Mouse (Mus musculus) ES-E14 (cell line): ENCODE results near the gene Myh3. TPM values are rescaled to one million over a fixed set of nuclear protein-coding genes. Genes with fewer than 3 reads are reported as not detected.

Experiments
- DNase-seq: peaks from one replicate; pipeline ENCODE4 v3.0.0-alpha.2; 2013; ENCODE audit warnings: low read depth, low spot score
- H3K27ac ChIP-seq: 2 replicates; pipeline ENCODE4 v1.5.1; 2012; ENCODE audit warnings: low read depth, mild to moderate bottlenecking, low read length, moderate library complexity, mixed read lengths; ENCODE audit not compliant: poor library complexity, insufficient read depth, severe bottlenecking
- H3K36me3 ChIP-seq: 2 replicates; pipeline ENCODE4 v1.6.1; 2012; ENCODE audit warnings: mild to moderate bottlenecking, low read length, moderate library complexity, mixed read lengths; ENCODE audit not compliant: control insufficient read depth, poor library complexity, insufficient read depth, severe bottlenecking
- H3K4me1 ChIP-seq, 2 experiments: fragments of 150-350 bp in 1 of 2; sonication (generic) in 1 of 2; 2 replicates each; pipeline ENCODE4 v1.6.1; 2012; ENCODE audit warnings: low read length in 2 of 2, mild to moderate bottlenecking in 1 of 2, mixed read lengths in 1 of 2; ENCODE audit not compliant: control insufficient read depth in 2 of 2, insufficient read depth in 2 of 2, poor library complexity in 1 of 2
- H3K4me3 ChIP-seq, 2 experiments: fragments of 150-350 bp in 1 of 2; sonication (generic) in 1 of 2; 2 replicates each; pipeline ENCODE4 v1.5.1; 2012; ENCODE audit warnings: low read length in 2 of 2, low read depth in 1 of 2, mild to moderate bottlenecking in 1 of 2, mixed read lengths in 1 of 2; ENCODE audit not compliant: insufficient read depth in 1 of 2, poor library complexity in 1 of 2, severe bottlenecking in 1 of 2
- H3K9ac ChIP-seq: 2 replicates; pipeline ENCODE4 v1.6.1; 2012; ENCODE audit warnings: low read depth, mild to moderate bottlenecking, low read length, mixed read lengths; ENCODE audit not compliant: poor library complexity, insufficient read depth, severe bottlenecking
- H3K9me3 ChIP-seq: fragments of 150-350 bp; sonication (generic); 2 replicates; pipeline ENCODE4 v1.6.1; 2012; ENCODE audit warnings: low read depth, mild to moderate bottlenecking, low read length; ENCODE audit not compliant: control insufficient read depth, insufficient read depth
- CHD2 ChIP-seq: IDR thresholded peaks from 2 replicates; pipeline ENCODE4 v1.6.1; 2014; ENCODE audit warnings: mild to moderate bottlenecking, low read depth, low read length, inconsistent platforms
- HCFC1 ChIP-seq: IDR thresholded peaks from 2 replicates; pipeline ENCODE4 v1.6.1; 2012; ENCODE audit warnings: low read length, inconsistent platforms, borderline replicate concordance; ENCODE audit not compliant: insufficient read depth
- MAFK ChIP-seq: IDR thresholded peaks from 2 replicates; pipeline ENCODE4 v1.6.1; 2014; ENCODE audit warnings: mild to moderate bottlenecking, low read depth, low read length, inconsistent platforms; ENCODE audit not compliant: insufficient read depth
- ZC3H11A ChIP-seq: IDR thresholded peaks from 2 replicates; pipeline ENCODE4 v1.6.1; 2012; ENCODE audit warnings: low read depth, mild to moderate bottlenecking, inconsistent platforms, low read length, borderline replicate concordance
- ZNF384 ChIP-seq: IDR thresholded peaks from 2 replicates; pipeline ENCODE4 v1.6.1; 2012; ENCODE audit warnings: low read depth, low read length, inconsistent platforms
- in situ Hi-C, 2 experiments: fragments of 600-800 bp; cut with MboI; formaldehyde crosslinking; loops; one replicate each; pipeline ENCODE4 v1.15.1; 2025; ENCODE audit warnings: low sequenced_read_pairs in 2 of 2, inconsistent platforms in 1 of 2; ENCODE audit not compliant: unreplicated experiment in 2 of 2
- total RNA-seq: library from RNA; depleted of rRNA; stranded (reverse); fragments of 300-350 nt; gene quantifications from 2 replicates; pipeline ENCODE4 v1.2.3, GENCODE M21; 2012

Gene Myh3
- total RNA-seq, 1 experiment, result 1.3 TPM

- in situ Hi-C loops, result no loop called here
- Histone ChIP-seq H3K4me1 (0 out of 4 replicates have a peak, but pooled peaks cover 0 to 2% of the 10 kb centered on the region in 2 experiments), H3K9me3 (no peaks in the 10 kb centered on the region), H3K9ac (no peak overlapping the region), H3K36me3 (peaks cover 30% of the 10 kb centered on the region), H3K4me3 (no peak overlapping the region), H3K27ac (no peak overlapping the region)
- no peak for DNase-seq
- no peak for TF ChIP-seq ZC3H11A
- TF ChIP-seq HCFC1, result no peak
- TF ChIP-seq ZNF384, result no peak
- no peak for TF ChIP-seq CHD2
- no peak for TF ChIP-seq MAFK
These were observed 15.4 kb upstream of the Myh3 start for GRCm38 (mm10) chr11:67062726-67063125.

- Histone ChIP-seq H3K4me1 (no peaks in the 10 kb centered on the region), H3K36me3 (peaks cover 11% of the 10 kb centered on the region), H3K9ac (no peak overlapping the region), H3K27ac (no peak overlapping the region), H3K9me3 (no peaks in the 10 kb centered on the region), H3K4me3 (no peak overlapping the region)
- TF ChIP-seq HCFC1 (no peak), ZNF384 (no peak), ZC3H11A (no peak), CHD2 (no peak), MAFK (no peak)
- in situ Hi-C loops, result no loop called here
- no peak for DNase-seq
These were observed 10.4 kb upstream of the Myh3 start for GRCm38 (mm10) chr11:67067741-67068140.

DNA sequence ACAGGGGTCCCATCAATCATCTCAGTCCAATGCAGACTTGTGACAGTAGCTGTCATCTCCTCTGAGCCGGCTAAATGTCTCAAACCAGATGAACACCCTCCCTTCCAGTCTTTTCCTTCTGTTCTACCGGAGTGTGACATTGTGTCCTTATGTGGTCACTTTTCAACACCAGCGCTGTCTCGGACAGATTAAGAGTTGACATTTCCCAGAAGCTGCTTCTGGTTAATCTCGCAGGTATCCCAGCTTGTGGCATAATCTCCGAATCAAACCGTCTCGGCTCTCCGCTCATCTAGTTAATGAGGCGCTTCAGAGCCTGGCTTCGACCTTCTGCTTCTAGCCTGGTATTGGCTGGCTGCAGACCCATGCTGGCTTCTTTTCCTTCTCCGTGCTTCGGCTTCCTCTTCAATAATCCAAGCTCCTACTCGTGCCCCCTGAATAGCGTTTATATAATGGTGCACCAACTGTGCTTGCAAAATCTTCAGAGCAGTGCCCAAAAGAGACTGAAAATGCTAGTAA lies 5.4 kb upstream of the Myh3 start:
- DNase-seq, result no peak
- Histone ChIP-seq H3K36me3 (no peaks in the 10 kb centered on the region), H3K9ac (no peak overlapping the region), H3K9me3 (no peaks in the 10 kb centered on the region), H3K4me3 (no peak overlapping the region), H3K4me1 (peaks cover 0 to 3% of the 10 kb centered on the region in 2 experiments; a peak in 1 of 4 replicates), H3K27ac (no peak overlapping the region)
- in situ Hi-C loops, result no loop called here
- TF ChIP-seq ZC3H11A (no peak), HCFC1 (no peak), MAFK (no peak), CHD2 (no peak), ZNF384 (no peak)

DNA sequence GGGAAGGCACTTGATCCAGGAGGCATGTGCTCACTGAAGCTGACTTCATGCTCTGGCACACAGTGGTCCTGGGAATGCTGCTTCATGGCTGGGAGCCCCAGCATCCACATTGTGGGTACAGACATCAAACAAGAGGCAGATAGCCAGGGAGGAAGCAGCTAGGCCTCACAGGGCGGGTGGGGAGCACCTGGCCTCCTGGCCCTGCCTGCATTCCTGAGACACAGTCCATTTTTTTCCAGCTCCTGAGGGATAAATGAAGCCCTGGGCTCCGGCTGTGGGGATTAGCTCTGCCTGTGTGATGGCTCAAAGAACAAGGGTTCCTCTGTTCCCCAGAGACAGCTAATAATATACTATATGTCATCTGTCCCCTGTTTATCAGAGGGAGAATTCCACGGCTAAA lies 3.1 kb upstream of the Myh3 start:
- Histone ChIP-seq H3K4me3 (no peak overlapping the region), H3K27ac (no peak overlapping the region), H3K9ac (no peak overlapping the region), H3K4me1 (peaks cover 0 to 5% of the 10 kb centered on the region in 2 experiments; a peak in 1 of 4 replicates), H3K36me3 (no peaks in the 10 kb centered on the region), H3K9me3 (no peaks in the 10 kb centered on the region)
- DNase-seq, result no peak
- TF ChIP-seq MAFK (no peak), CHD2 (no peak), HCFC1 (no peak), ZC3H11A (no peak), ZNF384 (no peak)
- in situ Hi-C loops, result no loop called here

DNA sequence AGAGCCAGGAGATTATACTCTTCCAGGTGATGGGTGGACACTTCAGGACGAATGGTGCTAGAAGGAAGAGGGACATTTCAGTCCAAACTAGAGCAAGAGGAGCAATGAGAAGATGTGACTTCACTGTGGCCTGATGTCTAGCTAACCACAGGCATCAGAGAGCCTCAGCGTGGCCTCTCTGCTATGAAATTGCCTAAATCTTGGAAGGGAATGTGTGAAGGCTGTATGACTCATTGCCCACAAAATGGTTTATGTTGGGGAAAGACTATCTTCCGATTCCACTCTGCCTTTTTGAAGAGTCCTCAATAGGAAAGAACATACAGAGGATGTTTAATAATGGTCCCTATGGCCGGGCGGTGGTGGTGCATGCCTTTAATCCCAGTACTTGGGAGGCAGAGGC lies 1.3 kb upstream of the Myh3 start:
- Histone ChIP-seq H3K4me1 (peaks cover 0 to 5% of the 10 kb centered on the region in 2 experiments; a peak in 1 of 4 replicates), H3K4me3 (no peak overlapping the region), H3K27ac (no peak overlapping the region), H3K9me3 (no peaks in the 10 kb centered on the region), H3K9ac (no peak overlapping the region), H3K36me3 (no peaks in the 10 kb centered on the region)
- TF ChIP-seq ZNF384 (no peak), HCFC1 (no peak), MAFK (no peak), CHD2 (no peak), ZC3H11A (no peak)
- in situ Hi-C loops, result no loop called here
- no peak for DNase-seq
